Mouse (Mus musculus): Measurements from ENCODE around the gene Rpl36-ps4. TPM values are rescaled to one million over a fixed set of nuclear protein-coding genes. Genes with fewer than 3 reads are reported as not detected.
"Not testable (repeated sequence)": the region's sequence is repeated elsewhere in the genome, so short reads cannot be mapped to it uniquely, and the experiment has no call there.

The Rpl36-ps4 gene
- total RNA-seq, 4 experiments from 2014 or later: not detected

DNA sequence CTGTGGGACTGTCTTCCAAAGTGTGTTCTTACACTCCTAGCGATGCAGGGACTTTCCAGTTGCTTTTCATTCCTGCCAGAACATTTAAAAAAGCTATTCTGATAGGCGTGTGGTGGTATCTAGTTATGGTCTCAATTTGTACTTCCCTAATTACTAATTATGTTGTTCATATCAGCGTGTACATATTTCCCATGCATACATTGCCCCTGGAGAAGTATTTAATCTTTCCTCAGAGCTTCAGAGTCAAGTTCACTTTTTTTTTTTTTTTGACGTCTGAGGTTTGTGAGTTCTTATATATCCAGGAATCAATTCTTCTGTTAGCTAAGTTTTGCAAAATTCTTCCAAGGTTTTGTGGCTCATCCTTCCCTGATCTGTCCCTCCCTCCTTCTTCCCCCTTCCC lies 15.4 kb downstream of the Rpl36-ps4 start:
- DNase-seq (ENCODE audit: low spot score in 2 of 2): no peak

GRCm38 (mm10) chr17:87948965-87949584 lies 28.3 kb downstream of the Rpl36-ps4 start:
- peak; percentile 35 to 72 for DNase-seq (ENCODE audit: low spot score in 2 of 2)

GRCm38 (mm10) chr17:87954618-87955124 lies 33.9 kb downstream of the Rpl36-ps4 start:
- not testable (repeated sequence) for DNase-seq (ENCODE audit: low spot score in 2 of 2)

DNA sequence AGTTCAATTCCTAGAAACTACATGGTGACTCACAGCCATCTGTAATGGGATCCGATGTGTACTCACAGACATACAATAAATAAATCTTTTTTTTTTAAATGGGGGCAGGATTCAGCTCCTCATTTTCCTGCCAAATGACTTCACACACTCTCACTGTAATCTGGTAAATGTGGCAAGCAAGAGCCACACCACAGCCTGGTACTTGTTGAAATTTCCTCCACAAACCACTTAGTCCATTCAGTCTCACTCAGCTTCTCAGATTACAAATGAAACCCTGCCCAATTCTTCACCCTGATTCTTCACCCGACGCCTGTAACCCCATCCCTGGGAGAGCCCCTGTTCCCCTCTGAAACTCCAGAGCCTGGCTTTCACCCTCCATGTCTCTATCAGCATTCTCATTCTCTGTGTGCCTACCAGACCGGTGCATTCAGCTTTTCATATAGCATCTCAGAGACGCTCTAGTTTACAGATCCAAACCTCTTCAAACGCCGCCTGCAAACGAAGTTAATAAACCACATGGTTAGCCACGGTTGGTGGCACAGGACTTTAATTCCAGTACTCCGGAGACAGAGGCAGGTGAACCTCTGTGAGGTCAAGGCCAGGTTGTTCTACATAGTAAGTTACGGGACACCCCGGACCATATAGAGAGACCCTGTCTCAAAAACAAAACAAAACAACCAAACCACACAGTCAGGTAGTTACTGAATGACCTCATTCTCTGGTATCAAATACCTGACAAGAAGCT lies 36.5 kb downstream of the Rpl36-ps4 start:
- no peak for DNase-seq (ENCODE audit: low spot score in 2 of 2)

DNA sequence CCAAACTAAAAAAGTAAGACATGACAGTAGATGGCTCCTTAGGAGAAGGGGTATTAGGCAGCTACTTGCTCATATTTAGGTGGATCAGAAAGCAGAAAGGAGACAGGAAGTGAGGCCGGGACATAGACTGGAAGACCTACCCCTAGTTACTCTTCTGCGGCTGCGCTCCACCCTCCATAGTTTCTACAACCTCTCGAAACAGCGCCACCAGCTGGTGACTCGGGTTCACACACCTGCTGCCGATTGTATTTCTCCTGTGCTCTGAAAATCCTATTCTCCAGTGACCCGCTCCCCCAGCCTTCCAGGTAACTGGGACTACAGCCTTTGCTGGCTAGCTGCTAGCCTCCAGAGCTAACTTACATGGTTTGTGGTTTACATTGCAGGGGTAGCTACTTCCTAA lies 37.5 kb downstream of the Rpl36-ps4 start:
- DNase-seq (ENCODE audit: low spot score in 2 of 2): no peak

- not testable (repeated sequence) for DNase-seq (ENCODE audit: low spot score in 2 of 2)
Measured at GRCm38 (mm10) chr17:87959406-87959805, 38.6 kb downstream of the Rpl36-ps4 start.

- DNase-seq (ENCODE audit: low spot score in 2 of 2): not testable (repeated sequence)
Measured at GRCm38 (mm10) chr17:87959931-87960330, 39.2 kb downstream of the Rpl36-ps4 start.

DNA sequence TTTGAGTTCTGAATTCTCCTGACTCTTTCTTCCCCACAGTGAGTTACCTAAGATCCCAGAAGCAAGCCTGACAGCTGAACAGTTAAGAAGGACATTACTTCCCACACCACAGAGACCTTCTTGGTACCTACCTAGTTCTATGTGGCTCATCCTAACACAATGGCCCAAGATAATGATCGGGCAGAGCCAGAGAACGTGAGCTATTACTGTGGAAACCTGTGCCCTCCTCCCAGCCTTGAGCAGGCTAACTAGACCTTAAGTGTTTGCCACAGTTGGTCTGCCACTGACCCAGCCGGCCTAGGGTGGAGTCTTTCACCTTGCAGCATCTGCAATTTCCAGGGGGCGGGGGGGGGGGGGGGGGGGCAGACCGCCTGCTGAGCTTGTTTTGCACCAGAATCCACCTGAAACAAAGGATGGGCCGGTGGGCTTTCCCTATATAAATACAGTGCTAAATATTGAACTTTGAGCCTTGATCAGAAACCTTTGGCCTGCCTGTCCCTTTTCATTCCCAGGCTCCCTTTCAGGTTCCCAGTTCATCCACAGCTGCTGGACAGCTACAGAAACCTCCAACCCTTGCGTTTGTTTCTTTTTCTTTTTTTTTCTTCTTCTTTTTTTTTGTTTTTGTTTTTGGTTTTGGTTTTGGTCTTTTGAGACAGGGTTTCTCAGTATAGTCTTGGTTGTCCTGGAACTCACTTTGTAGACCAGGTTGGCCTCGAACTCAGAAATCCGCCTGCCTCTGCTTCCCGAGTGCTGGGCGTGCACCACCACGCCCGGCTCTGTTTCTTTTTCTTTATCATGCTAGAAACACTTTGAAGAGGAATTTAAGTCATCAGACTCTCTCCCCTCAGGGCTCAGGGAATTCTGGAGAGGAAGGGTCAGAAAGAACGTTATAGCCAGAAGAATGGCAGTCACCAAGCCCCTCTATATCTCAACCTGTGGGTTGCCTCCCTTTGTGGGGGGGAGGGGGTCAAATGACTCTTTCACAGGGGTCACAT lies 42.6 kb downstream of the Rpl36-ps4 start:
- no peak for DNase-seq (ENCODE audit: low spot score in 2 of 2)

DNA sequence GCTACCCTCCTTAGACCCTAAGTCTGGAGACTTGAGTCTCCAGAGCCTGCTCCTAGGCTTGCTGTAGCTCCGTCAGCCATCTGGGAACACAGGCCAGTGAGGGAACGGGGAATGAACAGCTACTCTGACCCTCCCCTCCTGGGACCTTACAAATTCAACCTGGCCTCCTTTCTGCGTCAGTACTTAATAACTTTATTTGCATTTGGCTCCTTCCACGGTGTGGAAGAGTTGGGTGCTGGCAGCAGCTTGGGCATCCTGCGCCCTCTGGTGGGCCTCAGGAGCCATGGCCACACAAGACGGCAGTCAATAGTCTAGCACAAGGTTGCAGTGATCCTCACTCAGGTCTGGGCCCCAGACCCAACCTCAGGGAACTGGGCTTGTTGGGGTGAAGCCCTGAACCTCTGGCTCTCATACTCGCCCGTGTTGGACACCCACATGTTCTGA lies 47.7 kb downstream of the Rpl36-ps4 start:
- DNase-seq (ENCODE audit: low spot score in 2 of 2): not testable (repeated sequence)

Other genes with a start within 250 kb of the Rpl36-ps4 start
- gene Msh2, start 248.6 kb upstream of the Rpl36-ps4 start, total RNA-seq (2022): 10 to 100 TPM; 32.0 to 39.4 (median 35.4) TPM
- gene Kcnk12, start 123.0 kb upstream of the Rpl36-ps4 start, total RNA-seq (2022): 10 to 100 TPM; 21.2 to 24.0 (median 23.4) TPM
- gene Msh6, start 54.1 kb downstream of the Rpl36-ps4 start, total RNA-seq (2022): 10 to 100 TPM; 14.5 to 16.0 (median 15.2) TPM
- gene Fbxo11, start 144.3 kb downstream of the Rpl36-ps4 start, total RNA-seq (2022): 100 to 1,000 TPM; 110 to 121 (median 120) TPM